Mouse (Mus musculus): ENCODE measurements around the gene Zfhx3. TPM values are rescaled to one million over a fixed set of nuclear protein-coding genes. Genes with fewer than 3 reads are reported as not detected.
A peak's percentile ranks its signal among the peaks of the same experiment; 100 is the strongest.

Gene Zfhx3
- total and polyA plus RNA-seq, 2 experiments = 1.3 to 1.5 TPM

DNA sequence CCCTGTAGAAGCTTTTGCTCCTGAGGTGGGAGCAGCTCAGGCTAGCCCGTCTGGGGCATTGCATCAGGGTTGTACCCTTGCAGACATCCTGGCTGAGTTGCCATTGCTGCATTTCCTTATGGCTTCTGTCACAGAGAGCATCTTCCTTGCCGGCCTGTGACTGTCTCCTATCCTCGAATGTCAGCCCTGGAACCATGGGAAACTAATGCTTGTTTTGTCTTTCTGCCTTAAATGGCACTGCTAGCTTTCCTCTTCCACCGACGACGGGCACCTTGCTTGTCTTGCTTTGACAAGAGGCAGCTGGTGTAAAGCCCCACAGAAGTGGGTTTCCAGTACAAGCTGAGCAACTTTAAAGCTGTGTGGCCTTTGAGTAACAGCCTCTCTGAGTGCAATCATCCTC, 752.1 kb downstream of the Zfhx3 start:
- Histone ChIP-seq H3K27me3 (ENCODE audit: control insufficient read depth, insufficient read depth, low read length) (peaks cover 8% of the 10 kb centered on the region; the same call in 1 of the 2 replicates), H3K36me3 (ENCODE audit: control insufficient read depth, insufficient read depth, low read length) (no peaks in the 10 kb centered on the region), H3K4me1 (ENCODE audit: control insufficient read depth, insufficient read depth, low read length) (peaks cover 3% of the 10 kb centered on the region; the same call in 1 of the 2 replicates), H3K79me2 (ENCODE audit: control insufficient read depth, insufficient read depth, low read length) (no peaks in the 10 kb centered on the region), H3K4me3 (ENCODE audit: insufficient read depth, low read depth, low read length) (no peak overlapping the region), H3K9ac (ENCODE audit: low read depth, low read length) (no peak overlapping the region), H3K27ac (replicated peaks; ENCODE audit: insufficient read depth, low read depth, low read length) (no peak overlapping the region)
- TF ChIP-seq POLR2A (IDR thresholded peaks at IDR 0.05; ENCODE audit: extremely low read depth, insufficient read depth, low read length) = no peak
- no peak for TF ChIP-seq CTCF (IDR thresholded peaks at IDR 0.05; ENCODE audit: low read depth, low read length)
- 89% methylated on average over 6 of the region's 6 CpGs for WGBS
- DNase-seq (ENCODE audit: extremely low read depth, low read depth, low spot score) = no peak

DNA sequence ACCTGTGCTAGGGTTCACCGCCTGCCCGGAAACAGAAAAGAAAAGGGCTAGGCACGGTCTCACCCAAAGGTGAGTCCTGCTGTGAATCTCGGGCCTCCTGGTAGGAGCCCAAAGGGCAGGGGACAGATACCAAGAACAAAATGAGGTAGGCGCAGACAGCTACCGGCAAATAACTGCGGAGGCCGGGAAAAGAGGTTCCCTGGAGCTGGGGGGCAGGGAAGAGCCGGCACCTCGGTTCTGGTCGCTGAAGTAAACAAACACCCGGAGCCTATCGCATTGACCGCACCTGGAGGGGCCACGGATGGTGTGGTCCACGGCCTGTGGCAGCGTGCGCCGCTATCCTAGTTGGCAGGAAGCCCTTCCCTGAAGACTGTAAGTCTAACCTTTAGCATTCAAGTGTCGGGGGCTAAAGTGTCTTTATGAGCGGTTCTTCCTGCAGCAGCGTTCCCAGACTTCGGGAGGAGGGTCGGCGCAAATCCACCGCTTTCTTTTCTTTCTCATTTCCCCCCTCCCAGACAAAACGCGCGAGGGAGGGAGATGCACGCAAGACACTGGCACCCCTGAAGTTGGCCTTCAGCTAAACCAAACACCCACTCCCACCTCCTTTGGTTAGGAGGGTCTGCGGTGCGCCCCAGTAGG, 752.9 kb downstream of the Zfhx3 start:
- no peak for TF ChIP-seq CTCF (IDR thresholded peaks at IDR 0.05; ENCODE audit: low read depth, low read length)
- no peak for TF ChIP-seq POLR2A (IDR thresholded peaks at IDR 0.05; ENCODE audit: extremely low read depth, insufficient read depth, low read length)
- H3K9ac ChIP-seq (ENCODE audit: low read depth, low read length) = no peak overlapping the region
- no peak overlapping the region for H3K27ac ChIP-seq (replicated peaks; ENCODE audit: insufficient read depth, low read depth, low read length)
- H3K4me3 ChIP-seq (ENCODE audit: insufficient read depth, low read depth, low read length) = no peak overlapping the region
- H3K79me2 ChIP-seq (ENCODE audit: control insufficient read depth, insufficient read depth, low read length) = no peaks in the 10 kb centered on the region
- 24% methylated on average over 32 of the region's 32 CpGs for WGBS
- peaks cover 8% of the 10 kb centered on the region; the same call in 1 of the 2 replicates for H3K27me3 ChIP-seq (ENCODE audit: control insufficient read depth, insufficient read depth, low read length)
- H3K36me3 ChIP-seq (ENCODE audit: control insufficient read depth, insufficient read depth, low read length) = no peaks in the 10 kb centered on the region
- DNase-seq (ENCODE audit: extremely low read depth, low read depth, low spot score) = no peak
- peaks cover 3% of the 10 kb centered on the region; the same call in 1 of the 2 replicates for H3K4me1 ChIP-seq (ENCODE audit: control insufficient read depth, insufficient read depth, low read length)

GRCm38 (mm10) chr8:108695938-108696630, 753.6 kb downstream of the Zfhx3 start:
- Histone ChIP-seq H3K79me2 (ENCODE audit: control insufficient read depth, insufficient read depth, low read length) (no peaks in the 10 kb centered on the region), H3K36me3 (ENCODE audit: control insufficient read depth, insufficient read depth, low read length) (no peaks in the 10 kb centered on the region), H3K4me1 (ENCODE audit: control insufficient read depth, insufficient read depth, low read length) (peaks cover 2% of the 10 kb centered on the region; the same call in 1 of the 2 replicates), H3K27me3 (ENCODE audit: control insufficient read depth, insufficient read depth, low read length) (peaks cover 8% of the 10 kb centered on the region; the same call in 1 of the 2 replicates), H3K4me3 (ENCODE audit: insufficient read depth, low read depth, low read length) (0 out of 2 replicates have a peak overlapping the region, but pooled peaks have one; percentile 6), H3K9ac (ENCODE audit: low read depth, low read length) (no peak overlapping the region), H3K27ac (replicated peaks; ENCODE audit: insufficient read depth, low read depth, low read length) (no peak overlapping the region)
- WGBS = 4% methylated on average over 31 of the region's 31 CpGs
- TF ChIP-seq POLR2A (IDR thresholded peaks at IDR 0.05; ENCODE audit: extremely low read depth, insufficient read depth, low read length) (no peak), CTCF (IDR thresholded peaks at IDR 0.05; ENCODE audit: low read depth, low read length) (no peak)
- no peak for DNase-seq (ENCODE audit: extremely low read depth, low read depth, low spot score)

- Histone ChIP-seq H3K9ac (ENCODE audit: low read depth, low read length) (no peak overlapping the region), H3K27ac (replicated peaks; ENCODE audit: insufficient read depth, low read depth, low read length) (no peak overlapping the region), H3K36me3 (ENCODE audit: control insufficient read depth, insufficient read depth, low read length) (no peaks in the 10 kb centered on the region), H3K4me3 (ENCODE audit: insufficient read depth, low read depth, low read length) (no peak overlapping the region), H3K4me1 (ENCODE audit: control insufficient read depth, insufficient read depth, low read length) (no peaks in the 10 kb centered on the region), H3K27me3 (ENCODE audit: control insufficient read depth, insufficient read depth, low read length) (peaks cover 8% of the 10 kb centered on the region; the same call in 1 of the 2 replicates), H3K79me2 (ENCODE audit: control insufficient read depth, insufficient read depth, low read length) (no peaks in the 10 kb centered on the region)
- WGBS = 13% methylated on average over 27 of the region's 27 CpGs
- no peak for TF ChIP-seq POLR2A (IDR thresholded peaks at IDR 0.05; ENCODE audit: extremely low read depth, insufficient read depth, low read length)
- no peak for TF ChIP-seq CTCF (IDR thresholded peaks at IDR 0.05; ENCODE audit: low read depth, low read length)
- DNase-seq (ENCODE audit: extremely low read depth, low read depth, low spot score) = no peak
Observed at GRCm38 (mm10) chr8:108696631-108697410, 754.4 kb downstream of the Zfhx3 start.

GRCm38 (mm10) chr8:108697589-108697988, 755.1 kb downstream of the Zfhx3 start:
- 21% methylated on average over 13 of the region's 13 CpGs for WGBS
- Histone ChIP-seq H3K27ac (replicated peaks; ENCODE audit: insufficient read depth, low read depth, low read length) (no peak overlapping the region), H3K4me1 (ENCODE audit: control insufficient read depth, insufficient read depth, low read length) (no peaks in the 10 kb centered on the region), H3K79me2 (ENCODE audit: control insufficient read depth, insufficient read depth, low read length) (no peaks in the 10 kb centered on the region), H3K27me3 (ENCODE audit: control insufficient read depth, insufficient read depth, low read length) (peaks cover 8% of the 10 kb centered on the region; the same call in 1 of the 2 replicates), H3K9ac (ENCODE audit: low read depth, low read length) (no peak overlapping the region), H3K36me3 (ENCODE audit: control insufficient read depth, insufficient read depth, low read length) (no peaks in the 10 kb centered on the region), H3K4me3 (ENCODE audit: insufficient read depth, low read depth, low read length) (no peak overlapping the region)
- DNase-seq (ENCODE audit: extremely low read depth, low read depth, low spot score) = no peak
- no peak for TF ChIP-seq POLR2A (IDR thresholded peaks at IDR 0.05; ENCODE audit: extremely low read depth, insufficient read depth, low read length)
- no peak for TF ChIP-seq CTCF (IDR thresholded peaks at IDR 0.05; ENCODE audit: low read depth, low read length)
